Mouse (Mus musculus) kidney, adult 2 months (tissue): ENCODE measurements around the gene Cers6. TPM values are rescaled to one million over a fixed set of nuclear protein-coding genes. Genes with fewer than 3 reads are reported as not detected.
A peak's percentile ranks its signal among the peaks of the same experiment; 100 is the strongest.

Source experiments
- DNase-seq: peaks from one replicate; pipeline ENCODE4 v3.0.0; 2021
- H3K27ac ChIP-seq: fragments of 200-500 bp; 2 replicates; pipeline ENCODE4 v1.5.1; 2012; ENCODE audit warnings: low read depth, low read length, control low read depth, inconsistent platforms; ENCODE audit not compliant: insufficient read depth
- H3K27me3 ChIP-seq: fragments of 200-500 bp; replicated peaks from 2 replicates; pipeline ENCODE4 v1.6.1; 2012; ENCODE audit warnings: mild to moderate bottlenecking, moderate library complexity, low read length, inconsistent platforms; ENCODE audit not compliant: control insufficient read depth, insufficient read depth
- H3K36me3 ChIP-seq: fragments of 200-500 bp; 2 replicates; pipeline ENCODE4 v1.6.1; 2012; ENCODE audit warnings: mild to moderate bottlenecking, moderate library complexity, low read length, inconsistent platforms; ENCODE audit not compliant: control insufficient read depth, insufficient read depth
- H3K4me1 ChIP-seq: fragments of 200-500 bp; 2 replicates; pipeline ENCODE4 v1.6.1; 2011; ENCODE audit warnings: low read length; ENCODE audit not compliant: control insufficient read depth, insufficient read depth
- H3K4me3 ChIP-seq: fragments of 200-500 bp; 2 replicates; pipeline ENCODE4 v1.5.1; 2011; ENCODE audit warnings: mild to moderate bottlenecking, low read depth, low read length, control low read depth; ENCODE audit not compliant: insufficient read depth
- CTCF ChIP-seq: fragments of 200-500 bp; conservative IDR thresholded peaks from 2 replicates; pipeline ENCODE4 v1.5.1; 2011; ENCODE audit warnings: low read depth, mild to moderate bottlenecking, control low read depth, low read length, moderate library complexity, mixed read lengths; ENCODE audit not compliant: insufficient read depth, insufficient read length
- POLR2A ChIP-seq: fragments of 200-500 bp; IDR thresholded peaks from one replicate; pipeline ENCODE4 v1.6.1; 2011; ENCODE audit warnings: low read depth, low read length, control low read depth
- WGBS: fragments of 180-500 bp; shearing (Covaris S2); methylation state at CpG from one replicate; pipeline ENCODE4 v1.1.7; 2018; 5-methylcytosine and 5-hydroxymethylcytosine counted together
- polyA plus RNA-seq: library from polyadenylated mRNA; depleted of rRNA; stranded (reverse); fragments of >200 nt; gene quantifications from 2 replicates; pipeline ENCODE4 v1.2.3, GENCODE M21; 2012; rRNA removed

Cers6 gene
- polyA plus RNA-seq = 11.1 and 12.1 TPM in 2 replicates

DNA sequence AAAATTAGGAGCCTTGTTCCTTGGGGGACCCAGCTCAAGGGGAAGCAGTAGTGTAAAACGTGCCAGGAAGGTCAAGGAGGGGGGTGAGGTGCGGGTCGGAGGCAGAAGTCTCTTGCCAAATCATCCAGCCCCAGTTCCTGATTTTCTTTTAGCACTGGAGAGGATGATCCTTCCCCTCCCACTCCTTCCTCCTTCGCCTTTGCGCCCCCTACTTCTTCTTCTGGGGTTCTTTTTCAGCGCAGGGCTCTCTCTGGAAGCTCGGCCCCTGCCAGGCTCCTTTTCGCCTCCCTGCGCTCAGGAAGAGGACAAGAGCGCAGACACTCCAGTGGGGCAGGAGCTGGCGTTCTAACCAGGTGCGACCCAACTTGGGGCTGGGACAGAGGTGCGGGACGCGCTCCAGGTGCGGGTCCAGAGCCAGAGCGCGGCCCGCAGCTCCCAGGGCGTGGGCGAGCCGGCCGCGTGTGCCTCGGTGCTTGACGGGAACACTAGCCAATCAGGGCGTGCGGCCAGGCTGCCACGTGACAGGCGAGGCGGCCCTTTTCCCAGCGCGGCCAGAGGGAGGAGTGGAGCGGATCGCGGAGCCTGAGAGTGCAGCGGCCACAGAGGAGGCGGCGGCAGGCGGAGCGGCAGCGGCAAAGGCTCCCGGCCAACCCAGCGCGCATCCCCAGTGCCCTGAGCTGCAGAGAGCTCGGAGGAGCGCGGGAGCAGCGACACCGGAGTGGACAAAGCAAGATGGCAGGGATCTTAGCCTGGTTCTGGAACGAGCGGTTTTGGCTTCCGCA, at the start of gene Cers6:
Gene Cers6 (plus strand): TSS at position 538 of the 782 bp plus-strand sequence.
- Histone ChIP-seq H3K4me1 (no peaks in the 10 kb centered on the region; the same call in 1 of the 2 replicates), H3K4me3 (peak within 1 kb of the TSS; percentile 76), H3K36me3 (no peaks in the 10 kb centered on the region), H3K27me3 (no peaks in the 10 kb centered on the region), H3K27ac (peak within 1 kb of the TSS; percentile 33)
- DNase-seq = peak; percentile 98
- 1% methylated on average over 53 of the region's 53 CpGs for WGBS
- no peak for TF ChIP-seq CTCF
- peak; percentile 37 for TF ChIP-seq POLR2A

DNA sequence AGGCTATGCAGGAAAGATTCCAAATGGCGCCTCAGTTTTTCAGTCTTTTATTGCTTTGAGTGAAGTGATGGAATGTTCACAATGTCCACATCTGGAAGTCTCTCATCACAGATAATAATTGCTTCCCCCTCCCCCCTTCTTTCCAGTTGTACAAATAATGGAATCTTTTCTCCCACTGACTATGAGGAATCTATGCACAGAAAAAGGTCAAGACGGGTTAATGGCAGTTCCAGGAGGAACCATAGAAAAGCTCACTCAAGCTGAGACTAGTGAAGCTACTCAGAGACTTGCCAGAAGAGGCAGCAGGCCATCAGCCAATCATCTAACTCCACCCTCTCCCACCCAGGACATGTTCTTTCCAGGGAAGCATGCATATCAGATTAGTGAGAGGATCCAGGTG, 46.8 kb upstream of the Cers6 start:
- no peak for TF ChIP-seq POLR2A
- H3K27ac ChIP-seq = no peak overlapping the region
- no peaks in the 10 kb centered on the region for H3K36me3 ChIP-seq
- no peak overlapping the region for H3K4me3 ChIP-seq
- WGBS = 64% methylated on average over 2 of the region's 2 CpGs
- H3K27me3 ChIP-seq = no peaks in the 10 kb centered on the region
- H3K4me1 ChIP-seq = no peaks in the 10 kb centered on the region
- no peak for DNase-seq

DNA sequence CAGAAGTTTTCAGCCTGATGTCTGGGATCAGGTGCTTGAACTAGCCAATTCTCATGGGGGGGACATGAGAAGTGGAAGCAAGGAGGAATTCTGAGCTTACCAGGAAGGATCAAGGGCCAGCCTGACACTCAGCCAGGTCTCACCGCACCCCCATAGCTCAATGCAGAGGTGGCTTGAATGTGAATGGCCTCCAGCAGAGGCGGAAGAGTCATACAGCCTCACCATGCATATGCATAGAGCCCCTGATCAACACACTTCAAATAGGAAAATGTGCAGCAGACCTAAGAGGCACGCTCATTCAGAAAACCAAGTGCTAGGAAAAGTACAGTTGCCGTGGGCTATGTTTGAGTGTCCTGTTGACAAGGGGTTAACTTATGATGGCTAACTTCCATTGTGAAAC, 42.2 kb upstream of the Cers6 start:
- Histone ChIP-seq H3K27ac (no peak overlapping the region), H3K4me1 (no peaks in the 10 kb centered on the region), H3K27me3 (no peaks in the 10 kb centered on the region), H3K4me3 (no peak overlapping the region), H3K36me3 (no peaks in the 10 kb centered on the region)
- DNase-seq = no peak
- TF ChIP-seq POLR2A (no peak), CTCF (no peak)
- WGBS = 89% methylated on average over 4 of the region's 4 CpGs

DNA sequence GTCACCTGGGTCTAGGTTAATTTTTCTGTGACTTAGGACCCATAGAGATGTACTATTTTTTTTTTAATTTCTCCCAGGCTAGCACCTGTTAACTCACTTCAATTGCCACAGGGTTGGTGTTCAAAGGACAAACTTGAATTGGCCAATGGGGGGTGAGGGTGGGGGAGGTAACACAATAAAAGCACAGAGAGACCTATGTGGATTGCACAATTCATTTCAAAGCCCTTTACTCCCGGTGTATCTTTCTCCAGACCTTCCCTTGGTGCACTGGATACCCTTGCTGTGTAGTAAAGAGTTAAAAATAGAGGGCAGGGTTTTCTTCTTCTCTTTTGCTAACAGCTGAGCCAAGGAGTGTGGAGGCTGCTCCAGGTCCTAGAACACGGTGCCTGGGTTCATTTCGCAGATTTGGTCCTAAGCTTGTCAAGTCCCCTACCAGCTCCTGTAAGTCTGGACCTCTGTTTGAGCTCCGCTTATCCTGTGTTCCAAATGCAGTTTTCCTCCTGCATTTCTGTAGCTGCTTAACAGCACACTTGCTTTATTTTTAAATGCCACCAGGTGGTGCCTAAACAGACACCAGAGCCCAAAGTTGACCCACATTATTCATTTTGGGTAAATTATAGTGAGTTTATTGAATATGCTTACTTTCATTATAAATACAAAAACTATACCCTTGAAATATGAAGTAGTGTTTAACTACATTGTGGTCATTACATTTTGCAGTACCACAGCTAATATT, 38.9 kb upstream of the Cers6 start:
- no peaks in the 10 kb centered on the region for H3K4me1 ChIP-seq
- H3K27me3 ChIP-seq = no peaks in the 10 kb centered on the region
- WGBS = 64% methylated on average over 4 of the region's 4 CpGs
- H3K4me3 ChIP-seq = no peak overlapping the region
- no peaks in the 10 kb centered on the region for H3K36me3 ChIP-seq
- H3K27ac ChIP-seq = no peak overlapping the region
- peak; percentile 31 for DNase-seq
- no peak for TF ChIP-seq CTCF
- no peak for TF ChIP-seq POLR2A

DNA sequence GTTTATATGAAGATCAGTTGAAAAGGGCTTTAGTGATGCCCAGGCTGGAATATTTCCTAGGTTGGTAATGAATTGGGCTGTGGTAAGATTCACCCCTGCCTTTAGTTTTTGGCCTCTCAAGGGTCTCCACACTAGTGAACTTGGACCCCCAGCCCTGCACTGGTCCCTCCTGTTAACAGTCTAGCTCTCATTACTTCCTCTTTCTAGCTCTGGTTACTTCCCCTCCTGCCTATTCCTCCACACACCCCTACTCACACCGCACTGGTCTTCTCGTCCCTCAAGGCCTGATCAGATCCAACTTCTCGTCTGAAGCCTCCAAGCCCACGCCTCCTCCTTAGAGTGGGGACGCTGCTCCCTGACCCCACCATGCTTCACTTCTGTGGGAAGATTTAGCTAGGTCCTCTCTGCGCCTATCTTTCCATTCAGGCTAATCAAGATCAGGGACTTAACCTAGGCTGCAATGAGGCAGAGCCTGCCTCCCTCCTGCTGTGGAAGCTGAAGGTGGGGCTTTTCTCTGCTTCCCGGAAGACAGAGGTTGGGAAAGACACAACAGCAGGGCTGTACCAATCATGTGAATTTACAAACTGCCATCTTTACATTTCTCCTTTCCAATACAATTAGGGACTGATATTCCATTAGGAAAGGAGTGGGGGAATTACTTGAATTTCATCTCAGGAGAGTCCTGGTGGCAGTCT, 35.8 kb upstream of the Cers6 start:
- no peaks in the 10 kb centered on the region for H3K4me1 ChIP-seq
- WGBS = 76% methylated on average over 7 of the region's 7 CpGs
- no peak overlapping the region for H3K4me3 ChIP-seq
- TF ChIP-seq POLR2A (no peak), CTCF (no peak)
- no peak overlapping the region for H3K27ac ChIP-seq
- no peak for DNase-seq
- no peaks in the 10 kb centered on the region for H3K27me3 ChIP-seq
- no peaks in the 10 kb centered on the region for H3K36me3 ChIP-seq

DNA sequence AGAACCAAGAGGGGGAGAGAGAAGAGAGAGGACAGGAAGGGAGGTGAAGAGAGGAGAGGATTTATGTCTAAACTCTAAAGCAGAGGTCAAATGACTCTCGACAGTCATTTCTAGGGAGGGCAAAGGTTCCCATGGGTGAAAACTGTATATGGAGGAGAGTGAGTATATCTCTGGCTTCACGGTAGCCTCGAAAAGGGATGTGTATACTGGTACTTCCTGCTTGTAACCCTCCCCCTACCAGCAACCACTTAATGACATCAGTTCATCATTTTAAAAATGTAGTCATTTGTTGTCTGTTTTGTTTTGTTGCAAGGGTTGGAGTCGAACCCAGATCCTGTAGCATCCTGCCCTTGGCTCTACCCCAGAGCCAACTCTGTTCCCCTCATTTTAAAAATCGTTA, 17.9 kb upstream of the Cers6 start:
- no peak for DNase-seq
- no peak for TF ChIP-seq POLR2A
- no peaks in the 10 kb centered on the region for H3K27me3 ChIP-seq
- H3K4me3 ChIP-seq = no peak overlapping the region
- H3K27ac ChIP-seq = no peak overlapping the region
- WGBS = 73% methylated on average over 5 of the region's 5 CpGs
- peaks cover 9% of the 10 kb centered on the region; the same call in 1 of the 2 replicates for H3K4me1 ChIP-seq
- no peaks in the 10 kb centered on the region for H3K36me3 ChIP-seq

DNA sequence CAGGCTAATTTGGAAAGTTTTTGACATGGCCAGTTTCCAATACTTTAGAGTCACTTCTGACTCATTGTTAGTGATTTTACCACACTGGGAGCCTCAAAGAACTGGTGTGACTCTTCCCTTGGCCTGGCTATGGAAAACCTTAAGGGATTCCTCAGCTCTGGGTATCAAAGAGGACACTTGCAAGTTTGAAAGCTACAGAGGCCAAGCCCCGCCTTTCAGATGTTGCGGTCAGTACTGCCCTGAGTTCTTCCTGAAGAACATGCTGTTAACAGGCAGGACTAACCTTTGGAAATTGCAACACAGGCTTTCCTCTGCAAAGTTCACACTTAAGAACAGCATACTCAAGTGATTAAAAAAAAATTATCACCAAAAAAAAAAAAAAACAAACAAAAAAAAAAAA, 16.7 kb upstream of the Cers6 start:
- no peaks in the 10 kb centered on the region for H3K36me3 ChIP-seq
- no peak for TF ChIP-seq CTCF
- TF ChIP-seq POLR2A = no peak
- peaks cover 9% of the 10 kb centered on the region; the same call in 1 of the 2 replicates for H3K4me1 ChIP-seq
- WGBS = 61% methylated on average over 2 of the region's 2 CpGs
- no peak overlapping the region for H3K4me3 ChIP-seq
- no peaks in the 10 kb centered on the region; the same call in 1 of the 2 replicates for H3K27me3 ChIP-seq
- peak; percentile 84 for DNase-seq
- H3K27ac ChIP-seq = no peak overlapping the region
